Mouse (Mus musculus): Measurements from ENCODE around the gene Rpap1. TPM values are rescaled to one million over a fixed set of nuclear protein-coding genes. Genes with fewer than 3 reads are reported as not detected.

The Rpap1 gene
- polyA plus RNA-seq (2015; fragmentation: Nextera tagmentation; extraction: Ambion mirVana), result 22.7 and 27.5 TPM in 2 replicates

DNA sequence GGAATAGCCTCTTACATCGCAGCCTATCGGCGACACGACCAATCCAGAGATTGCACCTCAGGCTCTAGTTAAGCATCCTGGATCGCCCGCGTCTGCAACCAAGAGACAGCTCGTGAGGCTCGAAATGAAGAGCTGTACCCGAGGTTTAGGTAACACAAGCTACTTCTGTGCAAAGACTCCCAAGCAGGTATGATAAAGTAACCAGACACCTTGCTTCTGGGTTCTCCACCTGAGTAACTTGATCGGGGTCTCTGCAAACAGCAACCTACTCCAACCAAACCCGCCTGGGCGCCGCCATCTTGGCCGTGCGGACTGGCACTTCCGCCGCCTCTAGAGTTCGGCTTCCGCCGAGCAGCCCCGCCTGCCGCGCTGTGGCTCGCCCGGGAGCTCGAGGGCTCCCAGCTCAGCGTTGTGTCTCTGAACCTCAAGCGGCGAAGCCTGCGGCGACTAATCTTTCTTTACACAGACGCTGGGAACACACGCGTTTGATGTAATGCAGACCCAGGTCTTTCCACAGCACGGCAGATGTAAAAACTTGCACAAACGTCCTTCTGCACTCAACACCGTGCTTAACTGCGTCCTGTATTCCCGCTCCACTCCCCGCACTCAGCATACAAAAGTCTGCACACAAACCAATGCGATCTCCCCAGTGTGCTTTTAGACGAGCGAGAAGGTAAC is at the start of gene Rpap1:
Gene Rpap1, minus strand, starts transcription at position 332 of the 678 bp plus-strand sequence.
- H3K4me3 ChIP-seq, result peak within 1 kb of the TSS; percentile 66
- WGBS, result under 1% methylated on average over 44 of the region's 44 CpGs

DNA sequence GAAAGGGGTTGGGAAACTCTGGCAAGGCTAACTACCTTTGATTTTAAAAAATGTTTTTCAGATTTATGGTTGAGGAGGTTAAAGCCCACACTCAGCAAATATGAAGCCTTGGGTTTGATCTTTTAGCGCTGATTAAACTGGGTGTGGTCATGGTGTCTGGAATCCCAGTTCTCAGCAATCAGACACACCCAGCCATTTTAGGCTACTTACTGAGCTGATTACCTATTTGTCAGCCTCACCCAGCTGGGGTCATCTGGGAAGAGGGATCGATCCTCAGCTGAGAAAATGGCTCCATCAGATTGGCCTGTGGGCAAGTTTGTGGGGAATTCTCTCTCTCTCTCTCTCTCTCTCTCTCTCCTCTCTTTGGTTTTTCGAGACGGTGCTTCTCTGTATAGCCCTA is 46.9 kb upstream of the Rpap1 start:
- WGBS, result 94% methylated on average over 4 of the region's 4 CpGs
- no peak overlapping the region for H3K27ac ChIP-seq
- H3K27me3 ChIP-seq, result no peaks in the 10 kb centered on the region
- H3K4me2 ChIP-seq, result no peak overlapping the region
- H3K4me3 ChIP-seq, result no peak overlapping the region
- H3K36me3 ChIP-seq (ENCODE audit: poor library complexity, severe bottlenecking), result no peaks in the 10 kb centered on the region
- no peak overlapping the region for H3K9ac ChIP-seq
- H3K9me3 ChIP-seq (replicated peaks), result no peaks in the 10 kb centered on the region
- ATAC-seq, result no peak
- H3K4me1 ChIP-seq, result no peaks in the 10 kb centered on the region

More for the DNA sequence above, at the start of gene Rpap1:
- Histone ChIP-seq H3K9me3 (replicated peaks) (no peaks in the 10 kb centered on the region), H3K4me2 (peak within 1 kb of the TSS; percentile 77), H3K9ac (peak within 1 kb of the TSS; percentile 79), H3K27ac (peak within 1 kb of the TSS; percentile 87), H3K27me3 (no peaks in the 10 kb centered on the region; the same call in 1 of the 2 replicates), H3K4me1 (peaks cover 8% of the 10 kb centered on the region), H3K36me3 (ENCODE audit: poor library complexity, severe bottlenecking) (peaks cover 10% of the 10 kb centered on the region)
- ATAC-seq, result peak; percentile 98

DNA sequence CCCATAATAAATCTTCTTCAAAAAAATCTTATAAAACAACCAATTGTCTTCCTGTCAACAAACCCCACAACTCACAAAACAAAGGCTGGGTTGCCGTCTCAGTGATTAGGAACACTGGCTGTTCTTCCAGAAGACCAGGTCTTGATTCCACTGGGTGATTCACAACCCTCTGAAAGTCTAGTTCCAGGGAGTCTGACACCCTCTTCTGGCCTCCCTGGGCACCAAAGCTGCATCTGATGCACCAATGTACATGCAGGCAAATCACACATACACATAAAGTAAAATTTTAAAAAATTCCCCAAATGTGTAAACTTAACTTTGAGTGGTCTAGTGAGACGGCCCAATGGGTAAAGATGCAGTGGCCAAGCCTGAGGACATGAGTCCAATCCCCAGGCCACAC is 43.2 kb upstream of the Rpap1 start:
- Histone ChIP-seq H3K9ac (no peak overlapping the region), H3K4me1 (no peaks in the 10 kb centered on the region), H3K9me3 (replicated peaks) (no peaks in the 10 kb centered on the region), H3K27ac (no peak overlapping the region), H3K4me3 (no peak overlapping the region), H3K27me3 (no peaks in the 10 kb centered on the region), H3K4me2 (no peak overlapping the region), H3K36me3 (ENCODE audit: poor library complexity, severe bottlenecking) (no peaks in the 10 kb centered on the region)
- ATAC-seq, result no peak
- WGBS, result 78% methylated on average over 2 of the region's 2 CpGs

DNA sequence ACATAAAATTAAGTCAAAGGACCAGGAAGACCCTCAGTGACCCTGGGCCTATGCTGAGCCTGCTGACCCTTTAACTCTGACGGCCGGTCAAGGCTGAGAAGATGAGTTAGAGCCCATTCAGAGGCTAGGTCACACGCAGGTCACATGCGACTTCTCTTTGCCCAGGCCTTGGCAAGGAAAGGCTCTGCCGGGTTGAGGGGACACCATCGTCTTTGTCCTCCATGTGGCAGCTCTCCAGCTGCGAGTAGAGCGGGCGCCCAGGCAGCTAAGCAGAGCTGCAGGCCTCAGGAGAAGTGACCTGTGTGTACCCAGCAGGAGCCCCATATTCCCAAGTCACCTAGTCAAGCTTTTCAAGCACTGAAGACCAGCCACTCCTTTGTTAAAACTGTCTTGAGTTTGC is 33.8 kb upstream of the Rpap1 start:
- Histone ChIP-seq H3K4me1 (peaks cover 6% of the 10 kb centered on the region; the same call in 1 of the 2 replicates), H3K9ac (no peak overlapping the region), H3K27ac (no peak overlapping the region), H3K4me3 (no peak overlapping the region), H3K27me3 (no peaks in the 10 kb centered on the region), H3K36me3 (ENCODE audit: poor library complexity, severe bottlenecking) (peaks cover 15% of the 10 kb centered on the region), H3K9me3 (replicated peaks) (no peaks in the 10 kb centered on the region), H3K4me2 (no peak overlapping the region)
- no peak for ATAC-seq
- WGBS, result 81% methylated on average over 9 of the region's 9 CpGs

DNA sequence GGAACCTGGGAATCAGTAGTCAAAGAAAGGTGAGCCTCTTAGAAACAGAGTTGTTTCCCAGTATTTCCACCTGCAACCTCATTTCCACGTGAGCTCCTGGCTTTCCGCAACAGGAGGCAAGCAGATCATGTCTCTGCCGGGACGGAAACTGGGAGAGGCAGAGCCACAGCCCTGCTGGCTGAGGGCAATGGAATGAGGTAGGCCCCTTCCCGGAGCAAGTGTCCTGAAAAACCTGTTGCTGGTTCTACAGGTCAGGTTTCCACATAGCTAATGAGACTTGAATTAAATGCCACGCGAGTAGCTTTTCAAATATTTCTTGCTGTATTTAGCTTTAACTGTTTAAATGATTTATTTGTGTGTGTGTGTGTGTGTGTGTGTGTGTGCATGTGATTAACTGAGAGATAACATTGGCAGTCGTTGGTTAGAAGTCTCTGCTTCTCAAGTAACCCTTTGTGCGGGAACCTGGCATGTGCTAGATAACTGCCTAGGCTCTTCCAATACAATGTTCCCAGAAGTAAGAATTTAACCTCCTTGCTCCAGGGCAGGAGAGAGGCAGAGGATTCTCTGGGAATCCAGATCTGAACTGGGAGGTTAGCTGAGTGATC is 31.4 kb upstream of the Rpap1 start:
- no peak overlapping the region for H3K27ac ChIP-seq
- peaks cover 12% of the 10 kb centered on the region; the same call in 1 of the 2 replicates for H3K4me1 ChIP-seq
- H3K4me2 ChIP-seq, result no peak overlapping the region
- ATAC-seq, result no peak
- WGBS, result 70% methylated on average over 9 of the region's 9 CpGs
- H3K9me3 ChIP-seq (replicated peaks), result no peaks in the 10 kb centered on the region
- H3K4me3 ChIP-seq, result no peak overlapping the region
- H3K9ac ChIP-seq, result no peak overlapping the region
- H3K27me3 ChIP-seq, result no peaks in the 10 kb centered on the region
- peaks cover 19% of the 10 kb centered on the region for H3K36me3 ChIP-seq (ENCODE audit: poor library complexity, severe bottlenecking)

DNA sequence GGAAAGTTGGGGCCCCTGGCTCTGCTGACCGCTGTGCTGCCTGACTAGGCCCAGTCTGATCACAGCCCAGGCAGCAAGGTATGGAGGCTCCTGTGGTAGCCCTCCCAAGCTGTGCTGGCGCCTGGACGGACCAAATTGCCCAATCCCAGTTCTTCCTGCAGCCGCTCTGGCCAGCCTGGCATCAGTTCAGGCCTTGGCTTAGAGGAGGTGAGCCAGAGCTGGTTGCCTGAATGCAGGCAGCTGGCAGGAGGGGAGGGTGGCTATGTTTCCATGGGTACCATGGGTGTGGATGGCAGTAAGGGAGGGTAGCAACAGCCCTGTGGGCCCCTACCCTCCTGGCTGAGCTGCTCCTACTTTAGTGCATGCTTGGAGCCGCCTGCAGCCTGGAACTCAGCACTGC is 29.7 kb upstream of the Rpap1 start:
- peak; percentile 86 for ATAC-seq
- peaks cover 35% of the 10 kb centered on the region for H3K36me3 ChIP-seq (ENCODE audit: poor library complexity, severe bottlenecking)

DNA sequence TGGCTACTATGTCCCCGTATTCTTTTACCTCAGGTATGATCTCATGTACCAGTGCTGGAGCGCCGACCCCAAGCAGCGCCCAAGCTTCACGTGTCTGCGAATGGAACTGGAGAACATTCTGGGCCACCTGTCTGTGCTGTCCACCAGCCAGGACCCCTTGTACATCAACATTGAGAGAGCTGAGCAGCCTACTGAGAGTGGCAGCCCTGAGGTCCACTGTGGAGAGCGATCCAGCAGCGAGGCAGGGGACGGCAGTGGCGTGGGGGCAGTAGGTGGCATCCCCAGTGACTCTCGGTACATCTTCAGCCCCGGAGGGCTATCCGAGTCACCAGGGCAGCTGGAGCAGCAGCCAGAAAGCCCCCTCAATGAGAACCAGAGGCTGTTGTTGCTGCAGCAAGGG is 29.3 kb upstream of the Rpap1 start:
- H3K27ac ChIP-seq, result no peak overlapping the region
- H3K4me3 ChIP-seq, result no peak overlapping the region
- 90% methylated on average over 13 of the region's 13 CpGs for WGBS
- ATAC-seq, result no peak
- no peaks in the 10 kb centered on the region for H3K9me3 ChIP-seq (replicated peaks)
- peaks cover 12% of the 10 kb centered on the region; the same call in 1 of the 2 replicates for H3K4me1 ChIP-seq
- H3K4me2 ChIP-seq, result no peak overlapping the region
- peaks cover 40% of the 10 kb centered on the region for H3K36me3 ChIP-seq (ENCODE audit: poor library complexity, severe bottlenecking)
- no peak overlapping the region for H3K9ac ChIP-seq
- H3K27me3 ChIP-seq, result no peaks in the 10 kb centered on the region

More for the DNA sequence above, 29.7 kb upstream of the Rpap1 start:
- Histone ChIP-seq H3K27me3 (no peaks in the 10 kb centered on the region), H3K4me2 (no peak overlapping the region), H3K4me3 (no peak overlapping the region), H3K9ac (peak overlapping the region; percentile 21; the same call in 1 of the 2 replicates), H3K27ac (no peak overlapping the region), H3K9me3 (replicated peaks) (no peaks in the 10 kb centered on the region), H3K4me1 (peaks cover 12% of the 10 kb centered on the region; the same call in 1 of the 2 replicates)
- WGBS, result 82% methylated on average over 5 of the region's 5 CpGs

DNA sequence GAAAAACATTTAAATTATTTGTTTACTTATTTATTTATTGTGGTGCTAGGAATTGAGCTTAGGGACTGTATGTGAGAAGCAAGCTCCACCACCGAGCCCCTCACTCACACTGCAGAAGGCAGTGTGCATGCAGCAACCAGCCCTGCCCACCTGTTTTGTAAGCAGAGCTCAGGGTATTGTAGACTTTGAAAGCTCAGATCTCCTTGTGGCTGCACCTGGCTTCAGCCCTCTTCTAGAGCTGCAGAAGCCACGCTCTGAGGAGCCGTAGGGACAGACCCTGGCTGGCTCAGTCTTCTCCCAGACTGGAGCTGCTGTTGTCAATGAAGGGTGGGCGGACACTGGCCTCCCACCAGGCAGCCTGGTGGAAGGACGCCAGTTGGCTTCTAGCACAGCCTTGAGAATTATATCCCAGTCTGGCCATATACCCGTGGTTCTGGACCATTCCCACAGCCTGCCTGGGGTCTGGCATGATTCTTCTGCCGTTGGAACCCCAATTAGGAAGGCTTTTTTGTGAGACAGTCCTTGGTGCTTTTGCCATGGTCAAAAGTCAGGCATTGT is 27.1 kb upstream of the Rpap1 start:
- Histone ChIP-seq H3K4me2 (no peak overlapping the region), H3K4me3 (no peak overlapping the region), H3K36me3 (ENCODE audit: poor library complexity, severe bottlenecking) (peaks cover 59% of the 10 kb centered on the region), H3K4me1 (peaks cover 12% of the 10 kb centered on the region; the same call in 1 of the 2 replicates), H3K27me3 (no peaks in the 10 kb centered on the region), H3K9ac (no peak overlapping the region), H3K9me3 (replicated peaks) (no peaks in the 10 kb centered on the region), H3K27ac (no peak overlapping the region)
- 0 out of 2 replicates have a peak, but pooled peaks have one; percentile 36 for ATAC-seq
- 74% methylated on average over 7 of the region's 7 CpGs for WGBS

DNA sequence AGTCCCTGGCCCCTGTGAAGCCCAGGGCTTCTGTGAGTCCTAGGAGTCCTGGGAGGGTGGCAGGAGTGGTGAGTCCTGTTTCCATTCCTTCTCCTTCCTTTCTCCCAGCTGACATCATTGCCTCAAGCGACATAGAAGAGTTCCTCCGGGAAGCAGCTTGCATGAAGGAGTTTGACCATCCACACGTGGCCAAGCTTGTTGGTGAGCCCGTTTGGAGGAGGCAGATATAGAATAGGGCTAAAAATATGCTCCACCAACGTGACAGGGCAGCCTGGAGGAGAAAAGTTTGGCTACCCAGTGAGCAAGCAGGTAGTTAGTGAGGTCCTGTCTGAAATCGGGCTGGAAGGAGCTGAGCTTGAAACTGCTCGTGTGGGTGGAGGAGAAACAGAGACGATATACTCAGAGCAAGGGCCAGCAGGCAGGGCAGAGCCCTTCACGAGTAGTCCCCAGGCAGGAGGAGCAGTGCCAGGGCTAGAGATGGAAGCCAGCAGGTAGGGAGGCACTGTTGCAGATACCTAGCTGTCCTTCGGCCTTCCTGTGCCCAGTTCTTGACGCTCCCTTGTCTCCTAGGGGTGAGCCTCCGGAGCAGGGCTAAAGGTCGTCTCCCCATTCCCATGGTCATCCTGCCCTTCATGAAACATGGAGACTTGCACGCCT is 24.3 kb upstream of the Rpap1 start:
- Histone ChIP-seq H3K9me3 (replicated peaks) (no peaks in the 10 kb centered on the region), H3K27ac (no peak overlapping the region), H3K4me1 (peaks cover 6% of the 10 kb centered on the region; the same call in 1 of the 2 replicates), H3K27me3 (no peaks in the 10 kb centered on the region), H3K9ac (no peak overlapping the region), H3K36me3 (ENCODE audit: poor library complexity, severe bottlenecking) (peaks cover 67% of the 10 kb centered on the region), H3K4me3 (no peak overlapping the region), H3K4me2 (no peak overlapping the region)
- WGBS, result 90% methylated on average over 14 of the region's 14 CpGs
- ATAC-seq, result no peak

DNA sequence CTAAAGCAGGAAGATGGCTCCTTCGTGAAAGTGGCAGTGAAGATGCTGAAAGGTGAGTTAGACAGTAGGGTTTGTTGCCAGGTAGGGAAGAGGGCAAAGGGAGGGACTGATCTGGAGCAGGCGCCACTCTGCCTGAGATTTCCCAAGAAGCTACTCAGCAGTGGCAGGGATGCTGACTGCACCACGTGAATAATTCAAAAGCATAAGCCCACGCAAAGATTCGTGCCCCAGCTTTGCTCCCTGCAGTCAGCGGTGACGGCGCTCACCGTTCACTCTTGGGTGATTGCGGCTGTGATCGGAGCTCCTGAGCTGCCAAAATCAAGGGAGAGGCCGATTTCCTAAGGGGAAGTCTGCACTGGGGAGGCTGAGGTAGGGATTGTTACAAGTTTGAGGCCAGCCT is 23.6 kb upstream of the Rpap1 start:
- Histone ChIP-seq H3K27ac (no peak overlapping the region), H3K27me3 (no peaks in the 10 kb centered on the region), H3K9ac (no peak overlapping the region), H3K4me3 (no peak overlapping the region), H3K4me2 (no peak overlapping the region), H3K36me3 (ENCODE audit: poor library complexity, severe bottlenecking) (peaks cover 69% of the 10 kb centered on the region), H3K9me3 (replicated peaks) (no peaks in the 10 kb centered on the region), H3K4me1 (peaks cover 6% of the 10 kb centered on the region; the same call in 1 of the 2 replicates)
- WGBS, result 80% methylated on average over 12 of the region's 12 CpGs
- no peak for ATAC-seq

DNA sequence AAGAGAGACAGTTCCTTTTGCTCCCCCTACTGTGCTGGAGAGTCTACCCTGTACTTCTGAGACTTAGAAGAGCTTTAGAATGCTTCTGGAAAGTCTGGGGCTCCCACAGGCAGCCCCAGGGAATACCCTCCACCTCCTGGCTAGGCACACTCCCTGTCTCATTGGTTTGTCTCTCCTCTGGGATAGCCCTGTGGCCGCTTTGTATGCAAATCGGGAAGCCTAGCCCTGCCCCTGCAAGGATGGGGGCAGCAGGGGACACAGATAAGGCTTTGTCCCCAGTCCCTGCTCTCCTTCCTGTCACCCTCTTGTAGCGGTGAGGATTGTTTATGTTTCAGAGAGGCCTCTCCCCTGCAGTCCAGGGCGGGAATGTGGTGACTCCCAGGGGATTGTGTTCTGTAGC is 21.5 kb upstream of the Rpap1 start:
- WGBS, result 52% methylated on average over 4 of the region's 4 CpGs
- no peak overlapping the region for H3K9ac ChIP-seq

DNA sequence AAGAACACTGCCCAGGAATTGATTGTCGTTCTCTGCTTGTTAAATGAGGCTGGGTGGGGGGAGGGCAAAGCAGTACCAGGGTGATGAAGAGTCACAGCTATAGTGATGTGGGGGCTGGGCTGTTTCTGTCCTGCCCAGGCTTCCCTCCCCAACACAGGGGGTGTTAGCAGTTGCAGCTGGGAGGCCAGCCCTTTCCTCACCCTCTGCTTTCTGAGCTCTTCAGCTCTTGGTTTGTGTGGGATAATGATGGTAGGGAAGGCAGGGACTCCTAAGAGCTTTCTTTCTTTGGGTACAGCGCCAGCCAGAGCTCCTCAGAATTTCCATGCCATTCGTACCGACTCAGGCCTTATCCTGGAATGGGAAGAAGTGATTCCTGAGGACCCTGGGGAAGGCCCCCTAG is 21.1 kb upstream of the Rpap1 start:
- WGBS, result 33% methylated on average over 4 of the region's 4 CpGs
- H3K4me2 ChIP-seq, result no peak overlapping the region
- H3K4me1 ChIP-seq, result peaks cover 23% of the 10 kb centered on the region
- H3K9me3 ChIP-seq (replicated peaks), result no peaks in the 10 kb centered on the region
- no peaks in the 10 kb centered on the region for H3K27me3 ChIP-seq
- no peak overlapping the region for H3K27ac ChIP-seq
- peaks cover 68% of the 10 kb centered on the region for H3K36me3 ChIP-seq (ENCODE audit: poor library complexity, severe bottlenecking)
- H3K4me3 ChIP-seq, result no peak overlapping the region
- ATAC-seq, result no peak
- no peak overlapping the region for H3K9ac ChIP-seq

More for the DNA sequence above, 21.5 kb upstream of the Rpap1 start:
- Histone ChIP-seq H3K27me3 (no peaks in the 10 kb centered on the region), H3K9me3 (replicated peaks) (no peaks in the 10 kb centered on the region), H3K4me1 (peaks cover 19% of the 10 kb centered on the region), H3K4me2 (no peak overlapping the region), H3K4me3 (no peak overlapping the region), H3K36me3 (ENCODE audit: poor library complexity, severe bottlenecking) (peaks cover 72% of the 10 kb centered on the region), H3K27ac (no peak overlapping the region)
- ATAC-seq, result no peak
